Mouse (Mus musculus) forebrain, postnatal 0 days (tissue): ENCODE data around the gene Lsm4. TPM values are rescaled to one million over a fixed set of nuclear protein-coding genes. Genes with fewer than 3 reads are reported as not detected.

Experiments
- ATAC-seq: fragments of 200-750 bp; cut with Nextera tagmentation; 2 replicates; pipeline ENCODE4 v1.8.0; 2017; ENCODE audit warnings: mild to moderate bottlenecking, moderate library complexity
- DNase-seq: peaks from one replicate; pipeline ENCODE4 v3.0.0-alpha.2; 2015
- H3K27ac ChIP-seq: fragments of 300-500 bp; sonication (generic); 2 replicates; pipeline ENCODE4 v1.5.1; 2014; ENCODE audit warnings: low read depth, mild to moderate bottlenecking, antibody characterized with exemption, low read length, moderate library complexity, mixed read lengths
- H3K27me3 ChIP-seq: fragments of 300-500 bp; sonication (generic); 2 replicates; pipeline ENCODE4 v1.6.1; 2014; ENCODE audit warnings: mild to moderate bottlenecking, low read length, mixed read lengths; ENCODE audit not compliant: insufficient read depth
- H3K36me3 ChIP-seq: fragments of 300-500 bp; sonication (generic); 2 replicates; pipeline ENCODE4 v1.6.1; 2014; ENCODE audit warnings: mild to moderate bottlenecking, moderate library complexity; ENCODE audit not compliant: insufficient read depth
- H3K4me1 ChIP-seq: fragments of 300-500 bp; sonication (generic); 2 replicates; pipeline ENCODE4 v1.6.1; 2014; ENCODE audit warnings: antibody characterized with exemption; ENCODE audit not compliant: insufficient read depth
- H3K4me2 ChIP-seq: fragments of 300-500 bp; sonication (generic); 2 replicates; pipeline ENCODE4 v1.6.1; 2014; ENCODE audit warnings: low read depth, mild to moderate bottlenecking, moderate library complexity
- H3K4me3 ChIP-seq: fragments of 300-500 bp; sonication (generic); 2 replicates; pipeline ENCODE4 v1.5.1; 2014; ENCODE audit warnings: low read depth, low read length, mixed read lengths
- H3K9ac ChIP-seq: fragments of 300-500 bp; sonication (generic); 2 replicates; pipeline ENCODE4 v1.6.1; 2014; ENCODE audit warnings: mild to moderate bottlenecking
- H3K9me3 ChIP-seq: fragments of 300-500 bp; sonication (generic); 2 replicates; pipeline ENCODE4 v1.6.1; 2016; ENCODE audit warnings: low read length
- CTCF ChIP-seq: sonication (generic); IDR thresholded peaks from 2 replicates; pipeline ENCODE4 v1.5.1; 2016; ENCODE audit warnings: antibody characterized with exemption, control low read depth, low read depth
- WGBS: fragments of 180-500 bp; shearing (Covaris S2); extraction: QIAGEN DNeasy Blood & Tissue Kit; methylation state at CpG from one replicate; pipeline ENCODE4 v1.1.7; 2014; 5-methylcytosine and 5-hydroxymethylcytosine counted together
- polyA plus RNA-seq: library from polyadenylated mRNA; unstranded; fragments of >200 nt; fragmentation: Nextera tagmentation; extraction: Ambion mirVana; gene quantifications from 2 replicates; pipeline ENCODE4 v1.2.1, GENCODE M21; 2015
- total RNA-seq: library from RNA; depleted of rRNA; stranded (reverse); fragments of >200 nt; gene quantifications from 2 replicates; pipeline ENCODE4 v1.2.3, GENCODE M21; 2014

Gene Lsm4
- total and polyA plus RNA-seq, 2 experiments from 2014 or later = 140 to 177 TPM

DNA sequence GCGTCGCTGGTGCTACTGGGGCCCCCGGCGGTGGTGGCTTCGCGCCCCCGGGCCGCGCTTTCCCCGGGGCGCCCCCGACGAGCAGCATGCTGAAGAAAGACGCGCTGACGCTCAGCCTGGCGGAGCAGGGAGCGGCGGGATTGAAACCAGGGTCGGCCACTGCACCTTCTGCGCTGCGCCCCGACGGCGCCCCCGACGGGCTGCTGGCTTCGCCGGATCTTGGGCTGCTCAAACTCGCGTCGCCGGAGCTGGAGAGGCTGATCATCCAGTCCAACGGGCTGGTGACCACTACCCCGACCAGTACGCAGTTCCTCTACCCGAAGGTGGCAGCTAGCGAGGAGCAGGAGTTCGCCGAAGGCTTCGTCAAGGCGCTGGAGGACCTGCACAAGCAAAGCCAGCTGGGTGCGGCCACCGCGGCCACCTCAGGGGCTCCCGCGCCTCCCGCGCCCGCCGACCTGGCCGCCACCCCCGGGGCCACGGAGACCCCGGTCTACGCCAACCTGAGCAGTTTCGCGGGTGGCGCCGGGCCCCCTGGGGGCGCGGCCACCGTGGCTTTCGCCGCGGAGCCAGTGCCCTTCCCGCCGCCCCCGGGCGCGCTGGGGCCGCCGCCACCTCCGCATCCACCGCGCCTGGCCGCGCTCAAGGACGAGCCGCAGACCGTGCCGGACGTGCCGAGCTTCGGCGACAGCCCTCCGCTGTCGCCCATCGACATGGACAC, 26.2 kb downstream of the Lsm4 start:
- Histone ChIP-seq H3K4me1 (peaks cover 22% of the 10 kb centered on the region), H3K27me3 (no peaks in the 10 kb centered on the region), H3K9me3 (no peaks in the 10 kb centered on the region), H3K4me2 (peak overlapping the region; percentile 60), H3K36me3 (0 out of 2 replicates have a peak, but pooled peaks cover 6% of the 10 kb centered on the region), H3K9ac (peak overlapping the region; percentile 98), H3K27ac (peak overlapping the region; percentile 97), H3K4me3 (peak overlapping the region; percentile 66)
- ATAC-seq (peak; percentile 23), DNase-seq (no peak)
- WGBS = 1% methylated on average over 80 of the region's 89 CpGs
- TF ChIP-seq CTCF = no peak; the same call in 1 of the 2 replicates

- Histone ChIP-seq H3K4me3 (peak overlapping the region; percentile 66), H3K36me3 (peaks cover 10% of the 10 kb centered on the region; the same call in 1 of the 2 replicates), H3K9ac (peak overlapping the region; percentile 98), H3K27me3 (no peaks in the 10 kb centered on the region), H3K4me1 (peaks cover 22% of the 10 kb centered on the region), H3K9me3 (no peaks in the 10 kb centered on the region), H3K4me2 (peak overlapping the region; percentile 60), H3K27ac (peak overlapping the region; percentile 97)
- peak; percentile 2; the same call in 1 of the 2 replicates for TF ChIP-seq CTCF
- peak; percentile 26 for ATAC-seq
- peak; percentile 92 for DNase-seq
- WGBS = 1% methylated on average over 58 of the region's 59 CpGs
Measured at GRCm38 (mm10) chr8:70699834-70700554, 26.9 kb downstream of the Lsm4 start.

DNA sequence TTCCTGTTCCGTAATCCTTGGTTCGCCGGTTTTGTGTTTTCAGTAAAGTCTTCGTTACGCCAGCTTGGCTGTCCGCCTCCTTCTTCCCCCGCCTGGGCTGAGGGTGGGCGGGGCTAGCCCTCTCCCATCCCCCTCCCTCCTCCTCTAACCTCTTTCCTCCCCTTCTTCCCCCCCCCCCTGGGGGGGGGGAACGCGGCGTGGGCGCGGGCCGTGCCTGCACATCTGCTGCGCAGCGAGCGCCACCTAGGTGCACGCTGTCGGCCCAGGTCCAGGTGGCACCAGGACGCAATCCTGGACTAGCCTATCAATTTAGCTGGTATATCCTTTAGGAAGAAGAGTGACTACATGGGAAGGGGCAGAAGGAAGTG, 27.5 kb downstream of the Lsm4 start:
- Histone ChIP-seq H3K27ac (peak overlapping the region; percentile 97), H3K4me3 (peak overlapping the region; percentile 66), H3K27me3 (no peaks in the 10 kb centered on the region), H3K4me1 (peaks cover 22% of the 10 kb centered on the region), H3K4me2 (peak overlapping the region; percentile 60), H3K9me3 (no peaks in the 10 kb centered on the region), H3K9ac (peak overlapping the region; percentile 98), H3K36me3 (peaks cover 10% of the 10 kb centered on the region; the same call in 1 of the 2 replicates)
- peak; percentile 77 for TF ChIP-seq CTCF
- DNase-seq (peak; percentile 93), ATAC-seq (peak; percentile 8)
- under 1% methylated on average over 20 of the region's 20 CpGs for WGBS

- H3K4me1 ChIP-seq = peaks cover 21% of the 10 kb centered on the region
- H3K36me3 ChIP-seq = peaks cover 10% of the 10 kb centered on the region; the same call in 1 of the 2 replicates
Measured at GRCm38 (mm10) chr8:70701048-70701981, 28.3 kb downstream of the Lsm4 start.

GRCm38 (mm10) chr8:70701982-70702841, 29.2 kb downstream of the Lsm4 start:
- H3K4me3 ChIP-seq = no peak overlapping the region
- H3K4me2 ChIP-seq = peak overlapping the region; percentile 60
- no peaks in the 10 kb centered on the region for H3K27me3 ChIP-seq
- TF ChIP-seq CTCF = no peak
- H3K9me3 ChIP-seq = no peaks in the 10 kb centered on the region
- H3K27ac ChIP-seq = no peak overlapping the region
- H3K9ac ChIP-seq = 0 out of 2 replicates have a peak overlapping the region, but pooled peaks have one; percentile 6
- 75% methylated on average over 2 of the region's 2 CpGs for WGBS
- DNase-seq = no peak
- H3K36me3 ChIP-seq = peaks cover 10% of the 10 kb centered on the region; the same call in 1 of the 2 replicates
- no peak for ATAC-seq
- H3K4me1 ChIP-seq = peaks cover 13% of the 10 kb centered on the region

More at GRCm38 (mm10) chr8:70701048-70701981, 28.3 kb downstream of the Lsm4 start:
- H3K27me3 ChIP-seq = no peaks in the 10 kb centered on the region
- H3K27ac ChIP-seq = peak overlapping the region; percentile 97
- peak overlapping the region; percentile 66 for H3K4me3 ChIP-seq
- peak overlapping the region; percentile 60 for H3K4me2 ChIP-seq
- 57% methylated on average over 10 of the region's 10 CpGs for WGBS
- DNase-seq (no peak), ATAC-seq (no peak)
- H3K9me3 ChIP-seq = no peaks in the 10 kb centered on the region
- no peak for TF ChIP-seq CTCF
- H3K9ac ChIP-seq = peak overlapping the region; percentile 98

GRCm38 (mm10) chr8:70702842-70703182, 29.8 kb downstream of the Lsm4 start:
- H3K9ac ChIP-seq = no peak overlapping the region
- no peak for TF ChIP-seq CTCF
- no peak for ATAC-seq
- peaks cover 10% of the 10 kb centered on the region; the same call in 1 of the 2 replicates for H3K36me3 ChIP-seq
- no peaks in the 10 kb centered on the region for H3K27me3 ChIP-seq
- no peak overlapping the region for H3K27ac ChIP-seq
- peak overlapping the region; percentile 60; the same call in 1 of the 2 replicates for H3K4me2 ChIP-seq
- peaks cover 13% of the 10 kb centered on the region for H3K4me1 ChIP-seq
- no peak overlapping the region for H3K4me3 ChIP-seq
- 73% methylated on average over 3 of the region's 3 CpGs for WGBS
- H3K9me3 ChIP-seq = no peaks in the 10 kb centered on the region
- peak; percentile 36 for DNase-seq
